Mouse (Mus musculus) intestine, postnatal 0 days (tissue): ENCODE data around the gene Kcnd1. TPM values are rescaled to one million over a fixed set of nuclear protein-coding genes. Genes with fewer than 3 reads are reported as not detected.

ENCODE experiments used
- ATAC-seq: fragments of 200-750 bp; cut with Nextera tagmentation; 2 replicates; pipeline ENCODE4 v1.8.0; 2017; ENCODE audit warnings: mild to moderate bottlenecking, moderate TSS enrichment, moderate library complexity
- H3K27ac ChIP-seq: fragments of 300-500 bp; sonication (generic); 2 replicates; pipeline ENCODE4 v1.5.1; 2014; ENCODE audit warnings: mild to moderate bottlenecking, low read depth, low read length, moderate library complexity
- H3K27me3 ChIP-seq: fragments of 300-500 bp; sonication (generic); replicated peaks from 2 replicates; pipeline ENCODE4 v1.6.1; 2014; ENCODE audit warnings: low read length, mixed read lengths; ENCODE audit not compliant: control insufficient read depth, insufficient read depth
- H3K36me3 ChIP-seq: fragments of 300-500 bp; sonication (generic); 2 replicates; pipeline ENCODE4 v1.6.1; 2014; ENCODE audit warnings: mild to moderate bottlenecking, moderate library complexity; ENCODE audit not compliant: control insufficient read depth, insufficient read depth
- H3K4me1 ChIP-seq: fragments of 300-500 bp; sonication (generic); replicated peaks from 2 replicates; pipeline ENCODE4 v1.6.1; 2014; ENCODE audit warnings: antibody characterized with exemption, low read length, mixed read lengths; ENCODE audit not compliant: control insufficient read depth, insufficient read depth
- H3K4me2 ChIP-seq: fragments of 300-500 bp; sonication (generic); replicated peaks from 2 replicates; pipeline ENCODE4 v1.6.1; 2014; ENCODE audit warnings: low read depth, mild to moderate bottlenecking, moderate library complexity
- H3K4me3 ChIP-seq: fragments of 300-500 bp; sonication (generic); 2 replicates; pipeline ENCODE4 v1.5.1; 2014; ENCODE audit warnings: low read depth, low read length
- H3K9ac ChIP-seq: fragments of 300-500 bp; sonication (generic); 2 replicates; pipeline ENCODE4 v1.6.1; 2014; ENCODE audit warnings: mild to moderate bottlenecking, low read depth, low read length
- H3K9me3 ChIP-seq: fragments of 300-500 bp; sonication (generic); 2 replicates; pipeline ENCODE4 v1.6.1; 2016; ENCODE audit warnings: mixed run types; ENCODE audit not compliant: control insufficient read depth
- CTCF ChIP-seq: sonication (generic); IDR thresholded peaks from 2 replicates; pipeline ENCODE4 v1.5.1; 2016; ENCODE audit warnings: low read depth, mild to moderate bottlenecking, control low read depth, antibody characterized with exemption, moderate library complexity
- WGBS: fragments of 180-500 bp; shearing (Covaris S2); extraction: QIAGEN DNeasy Blood & Tissue Kit; methylation state at CpG from one replicate; pipeline ENCODE4 v1.1.7; 2014; 5-methylcytosine and 5-hydroxymethylcytosine counted together
- polyA plus RNA-seq: library from polyadenylated mRNA; unstranded; fragments of >200 nt; fragmentation: Nextera tagmentation; extraction: Ambion mirVana; gene quantifications from 2 replicates; pipeline ENCODE4 v1.2.1, GENCODE M21; 2015

The Kcnd1 gene
- polyA plus RNA-seq, 1 experiment from 2014 or later = 0.60 TPM

DNA sequence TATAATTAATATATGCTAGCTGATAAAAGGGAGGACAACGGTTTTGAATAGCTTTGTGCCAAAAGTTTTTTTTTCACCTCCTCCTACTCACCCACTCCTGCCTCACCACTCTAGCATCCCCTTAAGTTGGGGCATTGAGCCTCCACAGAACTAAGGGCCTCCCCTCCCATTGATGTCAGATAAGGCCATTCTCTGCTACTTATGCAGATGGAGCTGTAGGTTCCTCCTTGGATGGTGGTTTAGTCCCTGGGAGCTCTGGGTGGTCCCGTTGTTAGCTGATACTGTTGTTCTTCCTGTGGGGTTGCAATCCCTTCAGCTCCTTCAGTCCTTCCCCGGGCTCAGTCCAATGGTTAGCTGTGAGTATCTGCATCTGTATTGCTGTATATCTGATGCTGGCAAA is 42.8 kb upstream of the Kcnd1 start:
- Histone ChIP-seq H3K4me3 (no peak overlapping the region), H3K27me3 (no peaks in the 10 kb centered on the region), H3K9ac (no peak overlapping the region), H3K9me3 (no peaks in the 10 kb centered on the region), H3K4me1 (no peaks in the 10 kb centered on the region), H3K27ac (no peak overlapping the region), H3K36me3 (no peaks in the 10 kb centered on the region), H3K4me2 (no peak overlapping the region)
- TF ChIP-seq CTCF = no peak
- WGBS = 17% methylated on average over 3 of the region's 3 CpGs
- no peak for ATAC-seq

DNA sequence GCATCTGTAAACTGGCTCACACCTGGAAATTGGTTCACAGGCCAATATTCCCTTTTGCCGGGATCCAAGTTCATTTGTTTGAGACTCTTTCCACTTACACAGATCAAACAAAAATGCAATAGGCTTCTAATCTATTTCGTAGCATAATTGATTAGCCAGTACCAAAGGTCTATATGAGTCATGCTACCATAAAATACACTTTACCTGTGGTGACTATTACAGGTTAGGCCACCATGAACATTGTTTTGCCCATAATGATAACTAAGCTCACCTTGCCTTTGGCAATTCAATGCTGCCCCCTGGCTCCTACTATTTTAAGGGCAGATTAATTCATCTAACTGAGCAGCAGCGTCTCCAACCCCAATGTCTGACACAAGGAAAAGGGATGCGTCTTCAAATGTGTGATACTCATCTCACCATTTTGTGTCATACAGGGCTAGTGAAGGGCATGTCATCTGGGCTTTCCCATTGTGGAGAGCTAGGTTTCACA is 39.4 kb upstream of the Kcnd1 start:
- H3K27ac ChIP-seq = no peak overlapping the region
- ATAC-seq = peak; percentile 90
- H3K9me3 ChIP-seq = no peaks in the 10 kb centered on the region
- no peak overlapping the region for H3K9ac ChIP-seq
- H3K4me1 ChIP-seq = no peaks in the 10 kb centered on the region
- peak; percentile 64 for TF ChIP-seq CTCF
- WGBS = 56% methylated on average over 4 of the region's 4 CpGs
- H3K4me2 ChIP-seq = no peak overlapping the region
- H3K36me3 ChIP-seq = no peaks in the 10 kb centered on the region
- H3K4me3 ChIP-seq = no peak overlapping the region
- no peaks in the 10 kb centered on the region for H3K27me3 ChIP-seq

DNA sequence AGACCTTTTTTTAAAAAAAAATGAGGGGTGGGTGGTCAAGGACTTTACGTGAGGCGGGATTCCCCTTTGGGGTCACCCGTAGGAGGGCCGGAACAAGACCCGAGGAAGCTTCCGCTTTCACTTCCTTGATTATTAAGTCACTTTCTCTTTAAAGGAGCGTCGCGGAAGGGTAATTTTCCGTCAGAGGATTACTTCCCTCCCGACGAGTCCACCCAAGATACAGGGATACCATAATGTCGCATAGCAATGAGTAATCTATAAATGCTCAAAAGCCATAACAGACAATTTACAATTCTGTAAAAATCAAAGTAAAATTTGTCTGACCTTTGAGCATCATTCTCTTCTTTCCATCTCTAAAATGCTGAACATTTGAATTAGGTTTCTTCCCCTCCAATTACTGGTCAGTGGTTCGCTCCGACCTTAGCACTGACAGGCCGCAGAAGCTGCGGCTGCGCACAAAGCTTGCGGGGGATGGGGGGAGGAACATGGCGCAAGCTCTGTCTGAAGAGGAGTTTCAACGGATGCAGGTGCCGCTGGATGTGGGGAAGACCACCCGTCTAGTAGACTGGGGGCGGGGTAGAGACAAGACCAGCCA is 32.5 kb upstream of the Kcnd1 start, which contains the start of gene Gripap1:
Gripap1 (plus strand) TSS at position 224 of the 595 bp plus-strand sequence.
- no peak within 1 kb of the TSS; the same call in 1 of the 2 replicates for H3K27ac ChIP-seq
- peak within 1 kb of the TSS; percentile 45; the same call in 1 of the 2 replicates for H3K9ac ChIP-seq
- ATAC-seq = peak; percentile 88
- peak within 1 kb of the TSS; percentile 60 for H3K4me2 ChIP-seq
- no peaks in the 10 kb centered on the region for H3K36me3 ChIP-seq
- no peak for TF ChIP-seq CTCF
- H3K27me3 ChIP-seq = no peaks in the 10 kb centered on the region
- no peaks in the 10 kb centered on the region for H3K9me3 ChIP-seq
- no peaks in the 10 kb centered on the region for H3K4me1 ChIP-seq
- 14% methylated on average over 24 of the region's 24 CpGs for WGBS
- peak within 1 kb of the TSS; percentile 54 for H3K4me3 ChIP-seq

DNA sequence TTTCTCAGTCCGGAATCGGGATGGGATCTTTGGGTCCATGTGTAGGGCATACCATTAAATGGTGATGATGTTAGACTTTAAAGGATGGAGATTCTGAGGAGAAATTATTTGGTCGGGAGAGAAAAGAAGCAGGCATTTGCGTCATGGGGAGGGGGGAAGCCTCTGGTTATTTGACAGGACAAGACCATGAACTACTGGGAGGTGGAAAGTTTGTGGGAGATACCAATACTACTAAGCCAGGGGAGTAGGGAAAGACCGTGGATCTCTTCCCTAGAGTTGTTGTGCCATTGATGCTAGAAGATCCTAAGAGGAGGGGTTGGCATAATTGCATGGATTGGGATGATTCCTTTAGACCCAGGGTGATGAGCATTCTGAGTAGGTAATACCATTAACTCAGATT is 31.8 kb upstream of the Kcnd1 start:
- TF ChIP-seq CTCF = no peak
- Histone ChIP-seq H3K9ac (peak overlapping the region; percentile 45; the same call in 1 of the 2 replicates), H3K9me3 (no peaks in the 10 kb centered on the region), H3K27ac (no peak overlapping the region), H3K27me3 (no peaks in the 10 kb centered on the region), H3K4me1 (no peaks in the 10 kb centered on the region), H3K4me2 (peak overlapping the region; percentile 60), H3K4me3 (peak overlapping the region; percentile 54), H3K36me3 (no peaks in the 10 kb centered on the region)
- 27% methylated on average over 5 of the region's 5 CpGs for WGBS
- no peak for ATAC-seq

DNA sequence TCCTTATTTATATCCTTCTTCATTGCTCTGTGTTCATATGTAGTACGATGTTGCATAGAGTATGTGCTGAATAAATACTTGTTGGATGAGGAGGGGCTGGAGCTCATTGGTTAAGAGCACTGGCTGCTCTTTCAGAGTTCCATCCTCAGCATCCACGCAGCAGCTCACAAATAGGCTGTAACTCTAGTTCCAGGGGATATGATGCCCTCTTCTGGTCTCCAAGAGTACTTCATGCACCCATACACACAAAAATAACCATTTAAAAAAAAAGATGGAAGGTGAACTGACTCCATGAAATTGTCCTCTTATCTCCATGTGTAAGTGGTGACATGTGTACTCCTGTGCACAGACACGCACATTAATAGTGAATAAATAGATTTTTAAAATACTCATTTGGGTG is 28.7 kb upstream of the Kcnd1 start:
- 0 out of 2 replicates have a peak, but pooled peaks cover 4% of the 10 kb centered on the region for H3K36me3 ChIP-seq
- 51% methylated on average over 3 of the region's 3 CpGs for WGBS
- no peaks in the 10 kb centered on the region for H3K27me3 ChIP-seq
- no peaks in the 10 kb centered on the region for H3K4me1 ChIP-seq
- H3K4me3 ChIP-seq = no peak overlapping the region
- no peak overlapping the region for H3K27ac ChIP-seq
- peak; percentile 58 for TF ChIP-seq CTCF
- H3K4me2 ChIP-seq = no peak overlapping the region
- H3K9ac ChIP-seq = no peak overlapping the region
- no peak for ATAC-seq
- H3K9me3 ChIP-seq = no peaks in the 10 kb centered on the region

DNA sequence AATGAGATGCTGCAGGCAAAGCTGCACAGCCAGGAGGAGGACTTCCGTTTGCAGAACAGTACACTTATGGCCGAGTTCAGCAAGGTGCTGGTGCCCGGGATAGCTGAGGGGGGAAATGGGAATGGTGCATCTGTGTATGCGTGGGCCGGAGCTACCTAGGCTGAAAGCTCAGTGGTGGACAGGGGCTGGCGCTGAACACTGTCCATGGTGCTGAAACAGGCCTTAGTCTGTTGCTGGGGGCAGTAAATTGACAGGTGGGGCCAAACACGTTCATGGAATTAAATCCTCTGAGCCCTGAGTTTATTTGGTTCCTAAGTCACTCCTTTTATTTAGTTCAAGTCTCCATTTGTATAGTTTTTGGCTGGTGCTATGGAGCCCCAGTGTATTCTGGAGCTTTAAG is 27.1 kb upstream of the Kcnd1 start:
- H3K4me3 ChIP-seq = no peak overlapping the region
- H3K9me3 ChIP-seq = no peaks in the 10 kb centered on the region
- ATAC-seq = no peak
- H3K36me3 ChIP-seq = 0 out of 2 replicates have a peak, but pooled peaks cover 5% of the 10 kb centered on the region
- 24% methylated on average over 7 of the region's 7 CpGs for WGBS
- TF ChIP-seq CTCF = no peak
- H3K4me1 ChIP-seq = no peaks in the 10 kb centered on the region
- no peak overlapping the region for H3K9ac ChIP-seq
- H3K4me2 ChIP-seq = no peak overlapping the region
- no peak overlapping the region for H3K27ac ChIP-seq
- no peaks in the 10 kb centered on the region for H3K27me3 ChIP-seq
